Mouse (Mus musculus) ES-Bruce4 (cell line): ENCODE data around the gene Ptprd. TPM values are rescaled to one million over a fixed set of nuclear protein-coding genes. Genes with fewer than 3 reads are reported as not detected.

Experiments
- H3K27ac ChIP-seq: 2 replicates; pipeline ENCODE4 v1.5.1; 2012; ENCODE audit warnings: low read length, inconsistent platforms; ENCODE audit not compliant: insufficient read depth
- H3K27me3 ChIP-seq: 2 replicates; pipeline ENCODE4 v1.6.1; 2012; ENCODE audit warnings: mild to moderate bottlenecking, low read length, inconsistent platforms; ENCODE audit not compliant: control insufficient read depth, poor library complexity, insufficient read depth, severe bottlenecking
- H3K36me3 ChIP-seq: 2 replicates; pipeline ENCODE4 v1.6.1; 2012; ENCODE audit warnings: inconsistent platforms, mild to moderate bottlenecking, low read length, moderate library complexity; ENCODE audit not compliant: control insufficient read depth, poor library complexity, insufficient read depth, severe bottlenecking
- H3K4me1 ChIP-seq: one replicate; pipeline ENCODE4 v1.8.1; 2011; ENCODE audit warnings: low read length; ENCODE audit not compliant: control insufficient read depth, insufficient read depth
- H3K4me3 ChIP-seq: 2 replicates; pipeline ENCODE4 v1.5.1; 2011; ENCODE audit warnings: low read depth, mild to moderate bottlenecking, low read length
- H3K9ac ChIP-seq: 2 replicates; pipeline ENCODE4 v1.6.1; 2012; ENCODE audit warnings: low read depth, mild to moderate bottlenecking, inconsistent platforms; ENCODE audit not compliant: poor library complexity, severe bottlenecking
- H3K9me3 ChIP-seq: replicated peaks from 2 replicates; pipeline ENCODE4 v1.6.1; 2012; ENCODE audit warnings: mild to moderate bottlenecking, low read length, inconsistent platforms; ENCODE audit not compliant: control insufficient read depth, poor library complexity, insufficient read depth, severe bottlenecking
- CTCF ChIP-seq: IDR thresholded peaks from one replicate; pipeline ENCODE4 v1.8.1; 2011; ENCODE audit warnings: low read depth, low read length
- EP300 ChIP-seq: IDR thresholded peaks from 2 replicates; pipeline ENCODE4 v1.6.1; 2011; ENCODE audit warnings: low read depth, low read length; ENCODE audit not compliant: insufficient read depth
- POLR2A ChIP-seq: IDR thresholded peaks from one replicate; pipeline ENCODE4 v1.8.1; 2011; ENCODE audit warnings: low read length; ENCODE audit not compliant: insufficient read depth
- polyA plus RNA-seq: library from polyadenylated mRNA; stranded (reverse); fragments of >200 nt; gene quantifications from 2 replicates; pipeline ENCODE4 v1.2.4, GENCODE M21; 2011; ENCODE audit warnings: low read depth; ENCODE audit not compliant: missing spikeins, insufficient read depth, insufficient read length

Ptprd gene
- polyA plus RNA-seq, 1 experiment = 2.8 TPM

DNA sequence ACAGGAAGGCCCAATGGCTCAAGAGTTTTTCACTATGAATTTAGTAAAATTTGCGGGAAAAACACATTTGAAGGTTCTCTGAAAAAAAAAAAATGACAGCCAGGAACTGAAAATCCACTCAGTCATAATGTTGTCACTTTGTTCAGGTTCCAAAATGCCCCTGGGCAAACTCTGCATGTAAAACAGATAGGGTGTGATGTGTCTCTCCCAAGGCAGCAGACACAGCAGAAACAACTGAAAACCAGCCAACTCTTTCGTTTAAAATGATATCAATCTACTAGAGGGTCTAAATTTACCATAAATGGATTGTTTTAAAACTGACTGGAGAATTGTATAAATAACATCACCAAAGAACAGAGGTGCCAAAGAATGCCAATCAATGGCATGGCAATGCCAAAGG, 1925.7 kb downstream of the Ptprd start:
- Histone ChIP-seq H3K4me1 (no peaks in the 10 kb centered on the region), H3K27ac (no peak overlapping the region), H3K9me3 (no peaks in the 10 kb centered on the region), H3K36me3 (no peaks in the 10 kb centered on the region), H3K27me3 (no peaks in the 10 kb centered on the region), H3K4me3 (no peak overlapping the region), H3K9ac (no peak overlapping the region)
- TF ChIP-seq CTCF (no peak), EP300 (no peak)

DNA sequence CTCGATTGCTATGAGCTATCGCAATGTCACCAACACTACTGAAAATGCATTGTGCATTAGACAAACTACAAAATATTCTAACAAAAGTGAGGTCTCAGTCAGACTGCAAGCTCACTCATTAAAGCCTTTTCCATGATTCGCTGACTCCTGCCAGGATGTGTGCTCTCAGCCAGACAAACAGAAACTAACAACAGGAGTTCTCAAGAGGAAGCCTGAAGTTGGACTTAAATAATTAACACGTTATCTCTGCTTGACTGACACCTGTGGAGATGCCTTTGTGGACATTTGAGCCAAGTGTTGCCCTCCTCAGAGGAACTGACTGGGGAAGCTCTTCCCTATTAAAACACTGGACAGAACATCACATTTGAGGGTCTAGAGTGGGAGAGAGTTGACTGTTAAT, 1928.9 kb downstream of the Ptprd start:
- no peaks in the 10 kb centered on the region for H3K9me3 ChIP-seq
- no peaks in the 10 kb centered on the region for H3K27me3 ChIP-seq
- no peak overlapping the region for H3K4me3 ChIP-seq
- no peak overlapping the region for H3K27ac ChIP-seq
- no peaks in the 10 kb centered on the region for H3K36me3 ChIP-seq
- no peak for TF ChIP-seq EP300
- TF ChIP-seq POLR2A = no peak
- TF ChIP-seq CTCF = no peak
- H3K9ac ChIP-seq = no peak overlapping the region
- H3K4me1 ChIP-seq = no peaks in the 10 kb centered on the region

DNA sequence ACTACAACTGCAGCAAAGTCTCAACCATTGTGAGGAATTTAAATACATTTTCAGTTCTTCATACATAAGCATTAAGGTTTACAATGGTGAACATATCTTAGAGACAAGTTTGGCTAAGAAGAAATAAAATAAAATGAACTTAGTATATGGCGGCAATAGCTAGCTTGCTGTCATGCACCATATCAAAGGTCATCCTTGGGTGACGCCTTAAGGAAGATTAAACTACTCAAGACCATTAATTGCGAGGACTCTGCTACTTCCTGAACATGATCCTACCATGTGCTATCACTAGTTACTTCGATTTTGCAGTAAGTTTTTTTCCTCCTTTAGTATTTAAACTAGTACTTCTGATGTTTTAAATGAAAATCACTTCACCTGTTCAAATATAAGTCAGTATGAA, 1949.0 kb downstream of the Ptprd start:
- Histone ChIP-seq H3K27ac (no peak overlapping the region), H3K27me3 (no peaks in the 10 kb centered on the region), H3K9me3 (no peaks in the 10 kb centered on the region), H3K36me3 (no peaks in the 10 kb centered on the region), H3K9ac (no peak overlapping the region), H3K4me1 (no peaks in the 10 kb centered on the region), H3K4me3 (no peak overlapping the region)
- TF ChIP-seq CTCF (no peak), POLR2A (no peak), EP300 (no peak)

DNA sequence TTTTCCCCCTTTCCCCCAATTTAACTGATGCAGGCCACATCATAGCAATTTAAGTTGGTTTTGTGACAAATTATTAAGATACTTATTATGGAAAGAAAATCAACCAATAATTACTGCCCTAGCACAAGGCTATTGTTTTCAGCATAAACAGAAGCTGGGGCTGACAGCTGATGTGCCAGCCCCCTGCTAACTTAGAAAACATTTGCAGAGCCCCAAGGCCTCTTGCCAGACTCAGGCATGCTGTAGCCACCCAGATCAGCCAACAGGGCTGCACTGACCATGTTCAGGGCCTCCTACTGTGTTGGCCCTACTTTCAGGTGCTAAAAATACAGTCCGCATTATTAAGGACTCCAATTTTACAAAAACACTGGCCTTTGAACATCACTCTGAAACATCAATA, 1951.1 kb downstream of the Ptprd start:
- no peak overlapping the region for H3K27ac ChIP-seq
- H3K27me3 ChIP-seq = no peaks in the 10 kb centered on the region
- no peak for TF ChIP-seq POLR2A
- TF ChIP-seq CTCF = no peak
- no peak for TF ChIP-seq EP300
- H3K9ac ChIP-seq = no peak overlapping the region
- no peaks in the 10 kb centered on the region for H3K9me3 ChIP-seq
- no peaks in the 10 kb centered on the region for H3K36me3 ChIP-seq
- no peak overlapping the region for H3K4me3 ChIP-seq
- no peaks in the 10 kb centered on the region for H3K4me1 ChIP-seq

DNA sequence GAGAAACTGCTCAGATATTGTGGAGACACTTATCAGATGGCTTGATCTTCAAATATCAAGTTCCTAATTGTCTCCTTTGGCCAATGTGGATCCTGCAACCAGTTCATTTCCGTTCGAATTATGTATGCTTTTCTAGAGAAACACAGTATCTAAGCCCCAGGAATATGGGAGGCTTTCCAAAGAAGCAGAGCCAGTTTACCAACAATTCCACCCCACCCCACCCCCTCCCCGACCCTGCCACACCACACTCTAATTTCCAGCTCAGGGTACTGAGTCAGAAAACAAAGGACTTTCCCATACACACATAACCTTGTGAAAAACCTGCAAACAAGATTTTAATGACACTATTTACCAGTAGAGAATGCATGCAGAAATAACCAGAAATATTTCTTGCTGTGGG, 1951.5 kb downstream of the Ptprd start:
- no peaks in the 10 kb centered on the region for H3K4me1 ChIP-seq
- H3K36me3 ChIP-seq = no peaks in the 10 kb centered on the region
- H3K4me3 ChIP-seq = no peak overlapping the region
- H3K27ac ChIP-seq = no peak overlapping the region
- H3K27me3 ChIP-seq = no peaks in the 10 kb centered on the region
- no peak overlapping the region for H3K9ac ChIP-seq
- no peaks in the 10 kb centered on the region for H3K9me3 ChIP-seq
- TF ChIP-seq CTCF (no peak), POLR2A (no peak), EP300 (no peak)

DNA sequence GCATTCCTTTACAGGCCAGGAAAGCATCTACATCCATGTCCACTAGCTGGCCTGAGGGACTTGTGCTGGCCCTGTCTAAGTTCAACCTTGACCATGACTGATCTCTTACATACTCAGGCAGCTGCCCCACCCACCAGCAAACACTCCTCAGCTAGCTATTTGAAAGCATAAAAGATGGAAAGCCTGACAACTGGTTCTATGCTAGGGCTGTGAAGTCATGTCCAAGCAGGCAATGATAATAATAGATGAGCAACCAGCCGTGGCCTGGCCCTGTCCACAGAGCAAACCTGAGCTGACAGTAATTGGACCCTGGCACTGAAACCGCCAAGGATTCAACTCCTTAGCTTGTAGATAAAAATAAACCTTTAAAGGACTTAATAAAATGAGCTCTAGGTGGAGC, 1952.1 kb downstream of the Ptprd start:
- H3K4me3 ChIP-seq = no peak overlapping the region
- no peaks in the 10 kb centered on the region for H3K4me1 ChIP-seq

More for the DNA sequence above, 1952.1 kb downstream of the Ptprd start:
- Histone ChIP-seq H3K36me3 (no peaks in the 10 kb centered on the region), H3K27me3 (no peaks in the 10 kb centered on the region), H3K9ac (no peak overlapping the region), H3K27ac (no peak overlapping the region), H3K9me3 (no peaks in the 10 kb centered on the region)
- TF ChIP-seq EP300 = no peak
- TF ChIP-seq CTCF = no peak
- no peak for TF ChIP-seq POLR2A
